Mouse (Mus musculus): ENCODE measurements around the gene Gm20388. TPM values are rescaled to one million over a fixed set of nuclear protein-coding genes. Genes with fewer than 3 reads are reported as not detected.

Gene Gm20388
- polyA plus RNA-seq, 1 experiment from 2014 or later: not detected

GRCm38 (mm10) chr8:120500701-120501261 is 590.1 kb downstream of the Gm20388 start:
- H3K4me1 ChIP-seq (replicated peaks): peaks cover 92% of the 10 kb centered on the region
- H3K36me3 ChIP-seq: no peaks in the 10 kb centered on the region
- H3K4me2 ChIP-seq: no peak overlapping the region
- no peak overlapping the region for H3K9ac ChIP-seq
- H3K27me3 ChIP-seq: no peaks in the 10 kb centered on the region
- H3K27ac ChIP-seq: no peak overlapping the region
- no peak overlapping the region for H3K4me3 ChIP-seq
- WGBS: 81% methylated on average over 8 of the region's 8 CpGs
- no peaks in the 10 kb centered on the region for H3K9me3 ChIP-seq (replicated peaks)
- ATAC-seq (replicated peaks; ENCODE audit: insufficient number of reproducible peaks, insufficient read depth, low FRiP score, low read depth): no peak

- ATAC-seq (replicated peaks; ENCODE audit: insufficient number of reproducible peaks, insufficient read depth, low FRiP score, low read depth): no peak
- Histone ChIP-seq H3K9ac (no peak overlapping the region), H3K4me2 (no peak overlapping the region), H3K27ac (no peak overlapping the region), H3K4me1 (replicated peaks) (peaks cover 93% of the 10 kb centered on the region), H3K4me3 (no peak overlapping the region), H3K27me3 (no peaks in the 10 kb centered on the region), H3K9me3 (replicated peaks) (no peaks in the 10 kb centered on the region), H3K36me3 (no peaks in the 10 kb centered on the region)
- 82% methylated on average over 5 of the region's 5 CpGs for WGBS
These were observed 590.8 kb downstream of the Gm20388 start for GRCm38 (mm10) chr8:120501426-120501825.

GRCm38 (mm10) chr8:120502428-120502827 is 591.8 kb downstream of the Gm20388 start:
- Histone ChIP-seq H3K9ac (no peak overlapping the region), H3K4me1 (replicated peaks) (peaks cover 89% of the 10 kb centered on the region)

GRCm38 (mm10) chr8:120504251-120505081 is 593.8 kb downstream of the Gm20388 start:
- Histone ChIP-seq H3K27me3 (no peaks in the 10 kb centered on the region), H3K9ac (peak overlapping the region; percentile 43), H3K4me2 (peak overlapping the region; percentile 54), H3K36me3 (no peaks in the 10 kb centered on the region), H3K9me3 (replicated peaks) (no peaks in the 10 kb centered on the region), H3K4me1 (replicated peaks) (peaks cover 89% of the 10 kb centered on the region), H3K27ac (peak overlapping the region; percentile 84), H3K4me3 (peak overlapping the region; percentile 25)
- peak; percentile 29 for ATAC-seq (replicated peaks; ENCODE audit: insufficient number of reproducible peaks, insufficient read depth, low FRiP score, low read depth)
- 11% methylated on average over 20 of the region's 20 CpGs for WGBS

More at GRCm38 (mm10) chr8:120502428-120502827, 591.8 kb downstream of the Gm20388 start:
- H3K36me3 ChIP-seq: no peaks in the 10 kb centered on the region
- no peaks in the 10 kb centered on the region for H3K27me3 ChIP-seq
- WGBS: 50% methylated on average over 5 of the region's 5 CpGs
- no peak overlapping the region for H3K4me3 ChIP-seq
- no peak for ATAC-seq (replicated peaks; ENCODE audit: insufficient number of reproducible peaks, insufficient read depth, low FRiP score, low read depth)
- H3K27ac ChIP-seq: no peak overlapping the region
- no peak overlapping the region for H3K4me2 ChIP-seq
- no peaks in the 10 kb centered on the region for H3K9me3 ChIP-seq (replicated peaks)

GRCm38 (mm10) chr8:120505082-120505511 is 594.5 kb downstream of the Gm20388 start:
- ATAC-seq (replicated peaks; ENCODE audit: insufficient number of reproducible peaks, insufficient read depth, low FRiP score, low read depth): no peak
- Histone ChIP-seq H3K4me1 (replicated peaks) (peaks cover 89% of the 10 kb centered on the region), H3K36me3 (no peaks in the 10 kb centered on the region), H3K9me3 (replicated peaks) (no peaks in the 10 kb centered on the region), H3K27me3 (no peaks in the 10 kb centered on the region), H3K9ac (peak overlapping the region; percentile 43), H3K4me2 (peak overlapping the region; percentile 54), H3K4me3 (peak overlapping the region; percentile 25), H3K27ac (peak overlapping the region; percentile 84)
- WGBS: 5% methylated on average over 19 of the region's 19 CpGs

GRCm38 (mm10) chr8:120505619-120506310 is 595.1 kb downstream of the Gm20388 start:
- peak overlapping the region; percentile 43; the same call in 1 of the 2 replicates for H3K9ac ChIP-seq
- no peak for ATAC-seq (replicated peaks; ENCODE audit: insufficient number of reproducible peaks, insufficient read depth, low FRiP score, low read depth)
- no peaks in the 10 kb centered on the region for H3K36me3 ChIP-seq
- H3K27ac ChIP-seq: peak overlapping the region; percentile 84
- H3K27me3 ChIP-seq: no peaks in the 10 kb centered on the region
- H3K4me2 ChIP-seq: peak overlapping the region; percentile 54
- peak overlapping the region; percentile 25; the same call in 1 of the 2 replicates for H3K4me3 ChIP-seq
- 45% methylated on average over 23 of the region's 23 CpGs for WGBS
- H3K9me3 ChIP-seq (replicated peaks): no peaks in the 10 kb centered on the region
- H3K4me1 ChIP-seq (replicated peaks): peaks cover 89% of the 10 kb centered on the region

- Histone ChIP-seq H3K9me3 (replicated peaks) (no peaks in the 10 kb centered on the region), H3K27ac (no peak overlapping the region), H3K4me3 (no peak overlapping the region), H3K9ac (no peak overlapping the region), H3K4me2 (no peak overlapping the region), H3K4me1 (replicated peaks) (peaks cover 89% of the 10 kb centered on the region), H3K36me3 (no peaks in the 10 kb centered on the region), H3K27me3 (no peaks in the 10 kb centered on the region)
- 52% methylated on average over 2 of the region's 2 CpGs for WGBS
- no peak for ATAC-seq (replicated peaks; ENCODE audit: insufficient number of reproducible peaks, insufficient read depth, low FRiP score, low read depth)
These were observed 595.9 kb downstream of the Gm20388 start for GRCm38 (mm10) chr8:120506562-120506961.

GRCm38 (mm10) chr8:120507290-120507689 is 596.6 kb downstream of the Gm20388 start:
- H3K36me3 ChIP-seq: no peaks in the 10 kb centered on the region
- H3K4me1 ChIP-seq (replicated peaks): peaks cover 95% of the 10 kb centered on the region
- no peak for ATAC-seq (replicated peaks; ENCODE audit: insufficient number of reproducible peaks, insufficient read depth, low FRiP score, low read depth)
- H3K4me3 ChIP-seq: no peak overlapping the region
- H3K4me2 ChIP-seq: no peak overlapping the region
- H3K27ac ChIP-seq: no peak overlapping the region
- 86% methylated on average over 9 of the region's 9 CpGs for WGBS
- no peaks in the 10 kb centered on the region for H3K27me3 ChIP-seq
- no peak overlapping the region for H3K9ac ChIP-seq
- no peaks in the 10 kb centered on the region for H3K9me3 ChIP-seq (replicated peaks)

- H3K36me3 ChIP-seq: no peaks in the 10 kb centered on the region
- H3K9me3 ChIP-seq (replicated peaks): no peaks in the 10 kb centered on the region
- H3K9ac ChIP-seq: peak overlapping the region; percentile 28; the same call in 1 of the 2 replicates
- peak; percentile 37; the same call in 1 of the 2 replicates for ATAC-seq (replicated peaks; ENCODE audit: insufficient number of reproducible peaks, insufficient read depth, low FRiP score, low read depth)
- peak overlapping the region; percentile 63 for H3K4me2 ChIP-seq
- H3K4me3 ChIP-seq: peak overlapping the region; percentile 24
- H3K27me3 ChIP-seq: no peaks in the 10 kb centered on the region
- peaks cover 94% of the 10 kb centered on the region for H3K4me1 ChIP-seq (replicated peaks)
- WGBS: 9% methylated on average over 21 of the region's 21 CpGs
- peak overlapping the region; percentile 50 for H3K27ac ChIP-seq
These were observed 598.7 kb downstream of the Gm20388 start for GRCm38 (mm10) chr8:120509136-120510034.

GRCm38 (mm10) chr8:120510035-120510416 is 599.4 kb downstream of the Gm20388 start:
- Histone ChIP-seq H3K9ac (no peak overlapping the region), H3K9me3 (replicated peaks) (no peaks in the 10 kb centered on the region), H3K27ac (peak overlapping the region; percentile 50), H3K4me3 (peak overlapping the region; percentile 24; the same call in 1 of the 2 replicates), H3K4me2 (peak overlapping the region; percentile 63), H3K4me1 (replicated peaks) (peaks cover 87% of the 10 kb centered on the region), H3K36me3 (no peaks in the 10 kb centered on the region), H3K27me3 (no peaks in the 10 kb centered on the region)
- ATAC-seq (replicated peaks; ENCODE audit: insufficient number of reproducible peaks, insufficient read depth, low FRiP score, low read depth): no peak
- 27% methylated on average over 4 of the region's 6 CpGs for whole genome bisulfite sequencing
